Mouse (Mus musculus) left cerebral cortex, postnatal 25 days (tissue): ENCODE measurements around the gene Irx1. TPM values are rescaled to one million over a fixed set of nuclear protein-coding genes. Genes with fewer than 3 reads are reported as not detected.

Experiments
- DNase-seq, 2 experiments: peaks; one replicate each; pipeline ENCODE4 v3.0.0; 2022; ENCODE audit warnings: low spot score in 2 of 2, mixed read lengths in 1 of 2
- intact Hi-C: fragments of 180-260 bp; cut with DNase I; formaldehyde crosslinking; loops from one replicate; pipeline ENCODE4 v1.15.1; 2025
- total RNA-seq, 2 experiments: library from RNA; stranded (reverse); gene quantifications; 2 replicates each; pipeline ENCODE4 v1.2.3; 2021

The Irx1 gene
- total RNA-seq, 2 experiments from 2014 or later: 0.46 to 0.50 TPM

DNA sequence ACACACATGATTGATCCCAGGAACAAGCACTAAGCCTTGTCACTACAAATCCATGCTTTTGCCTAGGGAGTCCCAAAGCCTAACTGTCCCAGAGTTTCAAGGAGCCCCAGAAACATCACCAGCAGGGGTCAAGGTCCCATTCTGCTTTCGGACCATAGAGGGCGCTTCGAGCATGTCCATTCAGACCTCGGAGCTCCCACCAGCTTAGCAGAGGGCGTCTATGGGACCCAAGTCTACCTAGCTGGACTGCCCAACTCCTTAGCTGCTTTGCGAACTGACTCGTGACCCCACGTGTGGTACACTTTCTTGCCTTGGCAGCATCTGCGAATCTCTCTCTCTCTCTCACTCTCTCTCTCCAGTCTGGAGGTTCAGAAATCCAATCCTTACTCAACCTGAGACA is 7.0 kb downstream of the Irx1 start:
- intact Hi-C loops: loop anchor here (5.0 to 10.0 kb wide), 2 partner anchors 712 to 849 kb away; no protein-coding TSS in a partner anchor
- no peak for DNase-seq

DNA sequence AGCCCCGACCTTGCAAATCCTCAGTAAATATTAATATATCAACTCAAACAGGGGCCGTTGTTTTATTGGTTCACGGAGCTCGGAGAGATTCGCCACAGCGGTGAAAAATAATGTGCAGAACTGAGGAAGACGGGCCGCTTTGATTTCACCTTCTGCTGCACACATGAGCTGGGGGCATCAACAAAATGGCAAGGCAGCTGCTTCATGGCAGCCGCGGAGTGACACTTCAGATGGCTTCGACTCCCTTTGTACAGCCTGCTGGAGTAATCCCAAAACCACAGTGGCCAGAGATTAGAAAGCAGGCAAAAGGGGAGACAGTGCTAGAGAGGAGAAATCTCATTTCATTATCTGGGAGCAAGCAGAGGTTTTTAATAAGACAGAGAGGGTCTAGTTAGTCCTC is 11.6 kb downstream of the Irx1 start:
- DNase-seq: no peak
- intact Hi-C loops: loop anchor here (10.0 kb wide), 1 partner anchor 707 kb away; no protein-coding TSS in a partner anchor

DNA sequence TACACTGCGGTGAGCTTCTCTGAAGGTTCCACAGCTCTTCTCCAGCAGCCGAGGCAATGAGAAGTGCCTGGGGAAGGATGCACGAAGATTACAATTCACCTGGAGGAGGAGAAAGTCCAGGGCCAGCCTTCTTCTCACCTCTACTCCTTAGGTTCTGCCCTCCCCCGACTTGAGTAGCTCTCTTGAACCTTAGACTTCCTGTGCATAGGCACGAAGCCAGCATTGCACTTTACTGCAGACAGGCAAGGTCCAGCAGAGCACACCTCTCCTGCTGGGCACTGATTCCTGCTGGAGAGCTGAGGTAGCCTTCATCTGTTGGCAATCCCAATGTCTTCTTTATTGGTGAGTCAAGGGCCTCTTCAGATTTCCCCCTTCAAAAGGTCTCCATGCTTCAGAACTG is 13.7 kb downstream of the Irx1 start:
- intact Hi-C loops: loop anchor here (10.0 kb wide), 1 partner anchor 705 kb away; no protein-coding TSS in a partner anchor
- DNase-seq: no peak

DNA sequence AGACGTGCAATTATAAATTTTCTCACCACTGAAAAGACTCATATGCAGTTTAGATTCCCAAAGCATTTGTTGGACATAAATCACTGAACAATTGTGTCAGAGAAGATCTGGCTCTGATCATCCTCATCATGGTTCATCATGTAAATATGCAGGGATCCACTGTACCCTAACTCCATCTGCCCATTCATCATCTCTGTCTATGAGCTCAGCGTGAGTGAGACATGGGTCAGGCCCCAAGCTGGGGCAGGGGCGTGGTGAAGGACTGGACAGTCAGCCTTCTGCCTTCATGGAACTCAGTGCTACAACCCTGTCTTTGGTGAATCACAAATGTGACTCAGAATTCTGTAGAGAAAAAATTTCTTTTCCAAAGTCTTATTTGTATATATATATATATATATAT is 53.2 kb downstream of the Irx1 start:
- no peak for DNase-seq
- intact Hi-C loops: no loop called here
